Mouse (Mus musculus) c-Kit-positive CD71-negative TER-119-negative erythroid progenitor cells, embryonic 14.5 days (primary cell): ENCODE measurements around the gene Sox13.

Source experiments
- DNase-seq: peaks from one replicate; pipeline ENCODE4 v3.0.0-alpha.2; 2013; ENCODE audit warnings: low read depth

Gene Sox13

GRCm38 (mm10) chr1:133423543-133424480, at the start of gene Sox13:
Sox13 (minus strand) TSS chr1:133424377.
- DNase-seq, result no peak

GRCm38 (mm10) chr1:133471556-133471955, 47.4 kb upstream of the Sox13 start:
- no peak for DNase-seq

GRCm38 (mm10) chr1:133471086-133471485, 46.9 kb upstream of the Sox13 start:
- no peak for DNase-seq

- DNase-seq, result no peak
These were observed 46.3 kb upstream of the Sox13 start for GRCm38 (mm10) chr1:133470242-133471025.

- no peak for DNase-seq
These were observed 45.0 kb upstream of the Sox13 start for GRCm38 (mm10) chr1:133469213-133469612.

GRCm38 (mm10) chr1:133468751-133469150, 44.6 kb upstream of the Sox13 start:
- no peak for DNase-seq

- no peak for DNase-seq
These were observed 43.7 kb upstream of the Sox13 start for GRCm38 (mm10) chr1:133467905-133468304.

- DNase-seq, result no peak
These were observed 39.0 kb upstream of the Sox13 start for GRCm38 (mm10) chr1:133463138-133463537.

GRCm38 (mm10) chr1:133460996-133461395, 36.8 kb upstream of the Sox13 start:
- DNase-seq, result no peak

- no peak for DNase-seq
These were observed 31.9 kb upstream of the Sox13 start for GRCm38 (mm10) chr1:133456097-133456496.

GRCm38 (mm10) chr1:133452564-133453165, 28.5 kb upstream of the Sox13 start:
- DNase-seq, result no peak

GRCm38 (mm10) chr1:133451869-133452563, 27.8 kb upstream of the Sox13 start:
- no peak for DNase-seq

- no peak for DNase-seq
These were observed 26.8 kb upstream of the Sox13 start for GRCm38 (mm10) chr1:133451025-133451424.

- DNase-seq, result no peak
These were observed 24.3 kb upstream of the Sox13 start for GRCm38 (mm10) chr1:133448351-133448931.

- DNase-seq, result no peak
These were observed 22.1 kb upstream of the Sox13 start for GRCm38 (mm10) chr1:133446291-133446690.

GRCm38 (mm10) chr1:133444315-133444714, 20.1 kb upstream of the Sox13 start:
- no peak for DNase-seq

- DNase-seq, result no peak
These were observed 13.9 kb upstream of the Sox13 start for GRCm38 (mm10) chr1:133437916-133438683.

GRCm38 (mm10) chr1:133434756-133435112, 10.6 kb upstream of the Sox13 start:
- no peak for DNase-seq

GRCm38 (mm10) chr1:133434018-133434755, 10.0 kb upstream of the Sox13 start:
- DNase-seq, result no peak

GRCm38 (mm10) chr1:133432566-133432965, 8.4 kb upstream of the Sox13 start:
- no peak for DNase-seq
